Mouse (Mus musculus) heart, postnatal 0 days (tissue): ENCODE measurements around the gene Prox1.

Source experiments
- CTCF ChIP-seq: IDR thresholded peaks from 2 replicates; pipeline ENCODE4 v1.5.1; 2016; ENCODE audit warnings: antibody characterized with exemption, control low read depth, low read depth
- EP300 ChIP-seq: IDR thresholded peaks from 2 replicates; pipeline ENCODE4 v1.6.1; 2016; ENCODE audit warnings: antibody characterized with exemption, low read depth

DNA sequence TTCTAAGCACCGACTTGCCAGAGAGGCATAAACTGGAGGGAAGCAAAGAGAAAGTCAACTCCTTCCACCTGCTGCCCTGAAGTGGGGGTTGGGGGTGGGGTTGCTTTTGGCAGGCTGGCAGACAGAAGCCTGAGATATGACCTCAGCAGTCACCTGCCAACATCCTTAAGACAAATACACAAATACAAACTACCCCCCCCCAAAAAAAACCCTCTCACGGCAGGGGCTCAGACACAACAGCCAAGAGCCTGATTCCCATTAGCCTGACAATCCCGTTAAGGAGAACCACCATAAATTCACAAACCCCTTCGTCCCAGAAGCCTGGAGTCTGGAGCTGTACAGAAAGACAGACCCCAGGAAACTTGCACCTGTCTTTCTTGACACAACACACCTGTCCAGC lies 2.4 kb downstream of the Prox1 start:
- TF ChIP-seq EP300 = no peak
- TF ChIP-seq CTCF = no peak
